In the genomic region with DNA sequence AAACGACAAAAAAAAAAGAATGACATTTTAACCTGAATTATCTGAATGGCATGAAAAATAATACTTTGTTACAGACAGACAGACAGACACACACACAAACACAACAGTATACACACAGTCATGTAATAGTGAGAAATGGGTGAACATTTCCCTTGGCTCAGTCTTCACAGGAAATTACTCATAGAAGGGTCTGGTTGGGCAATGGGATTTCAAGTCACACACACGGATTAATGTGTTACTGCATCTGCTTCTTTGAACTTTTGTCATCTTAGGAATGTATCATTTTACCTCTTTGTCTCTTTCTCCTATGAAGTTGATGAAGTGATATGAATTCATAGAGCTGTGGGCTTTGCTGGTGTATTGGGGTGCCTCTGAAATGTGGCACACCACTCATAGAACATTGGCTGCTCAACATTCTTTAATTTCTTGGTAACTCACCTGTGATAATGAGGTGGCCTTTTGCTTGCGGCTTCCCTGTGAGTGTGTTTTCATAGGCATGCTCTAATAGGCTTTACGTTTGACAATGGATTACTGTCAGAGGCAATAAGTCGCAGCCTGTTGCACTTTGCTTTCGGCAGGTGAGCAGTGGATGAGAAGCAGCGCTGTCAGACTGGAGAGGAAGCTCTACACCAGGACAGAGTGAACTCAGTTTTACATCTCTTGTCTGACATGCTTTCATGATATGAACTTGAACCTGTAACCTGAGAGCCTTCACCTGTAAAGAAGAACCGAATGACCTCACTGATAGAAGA, we compare ENCODE assay signal across 20 mouse cellular contexts.
"Had no signal": no experiment of that assay in that cellular context is flagged by ENCODE, and none has a peak within 500 bp of the region (broad histone marks: within the 10 kb centered on the region; RNA-seq: fewer than 3 reads in every experiment).

No protein-coding gene starts in this region.

- H3K36me3 ChIP-seq: limb, embryonic 12.5 days; limb, embryonic 15.5 days; midbrain, embryonic 10.5 days; neural tube, embryonic 12.5 days; neural tube, embryonic 15.5 days had no signal

- H3K9ac ChIP-seq: limb, embryonic 12.5 days; limb, embryonic 15.5 days; liver, embryonic 14.5 days; liver, postnatal 0 days; lung, embryonic 14.5 days; neural tube, embryonic 12.5 days; neural tube, embryonic 15.5 days had no signal

- H3K27me3 ChIP-seq: limb, embryonic 12.5 days; limb, embryonic 15.5 days; megakaryocyte, embryonic 14.5 days; neural tube, embryonic 12.5 days; neural tube, embryonic 15.5 days had no signal

- H3K4me1 ChIP-seq: limb, embryonic 15.5 days; megakaryocyte, embryonic 14.5 days; midbrain, embryonic 10.5 days; neural tube, embryonic 12.5 days; neural tube, embryonic 15.5 days had no signal

- H3K4me3 ChIP-seq: limb, embryonic 12.5 days; limb, embryonic 15.5 days; megakaryocyte, embryonic 14.5 days; midbrain, embryonic 10.5 days; neural tube, embryonic 12.5 days; neural tube, embryonic 15.5 days had no signal

- H3K9me3 ChIP-seq: limb, embryonic 12.5 days; limb, embryonic 15.5 days; megakaryocyte, embryonic 14.5 days; midbrain, embryonic 10.5 days; neural tube, embryonic 12.5 days; neural tube, embryonic 15.5 days had no signal

- H3K4me2 ChIP-seq: limb, embryonic 12.5 days; limb, embryonic 15.5 days; liver, embryonic 11.5 days; lung, embryonic 14.5 days; neural tube, embryonic 12.5 days; neural tube, embryonic 15.5 days had no signal

- ATAC-seq: liver, postnatal 0 days; lung, postnatal 0 days had no signal

- H3K27ac ChIP-seq: limb, embryonic 12.5 days; limb, embryonic 15.5 days; liver, embryonic 14.5 days; midbrain, embryonic 10.5 days; neural tube, embryonic 12.5 days; neural tube, embryonic 15.5 days had no signal

- DNase-seq: kidney, adult 11 months; kidney, adult 9 months; kidney, postnatal 10 days; kidney, postnatal 4 days; left cerebral cortex, postnatal 4 days; liver, postnatal 0 days; lung, embryonic 14.5 days; midbrain, embryonic 14.5 days; thymus, adult 2 months; thymus, postnatal 14 days; thymus, postnatal 4 days had no signal
